Mouse (Mus musculus) olfactory bulb, adult 2 months (tissue): ENCODE measurements around the gene Calm3. TPM values are rescaled to one million over a fixed set of nuclear protein-coding genes. Genes with fewer than 3 reads are reported as not detected.
"Not testable (repeated sequence)": the region's sequence is repeated elsewhere in the genome, so short reads cannot be mapped to it uniquely, and the experiment has no call there.

Experiments
- H3K27ac ChIP-seq: fragments of 200-500 bp; 2 replicates; pipeline ENCODE4 v1.5.1; 2012; ENCODE audit warnings: low read depth, low read length; ENCODE audit not compliant: insufficient read depth
- H3K4me1 ChIP-seq: fragments of 200-500 bp; 2 replicates; pipeline ENCODE4 v1.6.1; 2012; ENCODE audit warnings: low read length; ENCODE audit not compliant: control insufficient read depth, insufficient read depth
- H3K4me3 ChIP-seq: fragments of 200-500 bp; 2 replicates; pipeline ENCODE4 v1.5.1; 2012; ENCODE audit warnings: mild to moderate bottlenecking, low read depth, low read length, moderate library complexity; ENCODE audit not compliant: insufficient read depth
- CTCF ChIP-seq: fragments of 200-500 bp; IDR thresholded peaks from 2 replicates; pipeline ENCODE4 v1.5.1; 2012; ENCODE audit warnings: low read depth, mild to moderate bottlenecking, low read length, moderate library complexity; ENCODE audit not compliant: insufficient read depth
- POLR2A ChIP-seq: fragments of 200-500 bp; IDR thresholded peaks from 2 replicates; pipeline ENCODE4 v1.6.1; 2012; ENCODE audit warnings: mild to moderate bottlenecking, low read depth, low read length, moderate library complexity; ENCODE audit not compliant: insufficient read depth
- WGBS: fragments of 180-500 bp; shearing (Covaris S2); methylation state at CpG from one replicate; pipeline ENCODE4 v1.1.7; 2018; 5-methylcytosine and 5-hydroxymethylcytosine counted together
- polyA plus RNA-seq: library from polyadenylated mRNA; stranded (reverse); fragments of >200 nt; gene quantifications from 2 replicates; pipeline ENCODE4 v1.2.4, GENCODE M21; 2012; ENCODE audit warnings: low replicate concordance; ENCODE audit not compliant: missing spikeins, insufficient read depth, insufficient read length

The Calm3 gene
- 1,020 and 1,388 TPM in 2 replicates for polyA plus RNA-seq

GRCm38 (mm10) chr7:16924037-16924834 lies at the start of gene Calm3:
TSS of gene Calm3 (minus strand) at chr7:16924114.
- WGBS: 1% methylated on average over 64 of the region's 64 CpGs
- Histone ChIP-seq H3K27ac (peak within 1 kb of the TSS; percentile 100), H3K4me1 (peaks cover 33% of the 10 kb centered on the region), H3K4me3 (peak within 1 kb of the TSS; percentile 89)
- no peak for TF ChIP-seq CTCF
- 0 out of 2 replicates have a peak, but pooled peaks have one; percentile 15 for TF ChIP-seq POLR2A

GRCm38 (mm10) chr7:16971160-16971559 lies 47.2 kb upstream of the Calm3 start:
- Histone ChIP-seq H3K4me3 (no peak overlapping the region), H3K4me1 (no peaks in the 10 kb centered on the region), H3K27ac (no peak overlapping the region)
- TF ChIP-seq POLR2A (no peak), CTCF (no peak)
- 94% methylated on average over 3 of the region's 3 CpGs for WGBS

- H3K4me3 ChIP-seq: no peak overlapping the region
- TF ChIP-seq CTCF (no peak), POLR2A (no peak)
- H3K27ac ChIP-seq: no peak overlapping the region
- H3K4me1 ChIP-seq: no peaks in the 10 kb centered on the region
- WGBS: 82% methylated on average over 6 of the region's 6 CpGs
Measured at GRCm38 (mm10) chr7:16968414-16968813, 44.5 kb upstream of the Calm3 start.

GRCm38 (mm10) chr7:16961678-16962077 lies 37.8 kb upstream of the Calm3 start:
- Histone ChIP-seq H3K4me1 (peaks cover 42% of the 10 kb centered on the region), H3K4me3 (peak overlapping the region; percentile 66; the same call in 1 of the 2 replicates), H3K27ac (no peak overlapping the region)
- 73% methylated on average over 5 of the region's 5 CpGs for WGBS
- TF ChIP-seq CTCF: no peak
- no peak for TF ChIP-seq POLR2A

GRCm38 (mm10) chr7:16959539-16960187 lies 35.7 kb upstream of the Calm3 start, which contains the start of gene Pnmal1:
TSS of gene Pnmal1 (plus strand) at chr7:16959679.
- H3K4me1 ChIP-seq: peaks cover 49% of the 10 kb centered on the region
- 11% methylated on average over 17 of the region's 17 CpGs for WGBS

GRCm38 (mm10) chr7:16956410-16957265 lies 32.7 kb upstream of the Calm3 start:
- no peak overlapping the region for H3K4me3 ChIP-seq
- WGBS: 27% methylated on average over 15 of the region's 15 CpGs
- peaks cover 39% of the 10 kb centered on the region for H3K4me1 ChIP-seq
- peak overlapping the region; percentile 95 for H3K27ac ChIP-seq
- TF ChIP-seq POLR2A (no peak), CTCF (no peak)

More at GRCm38 (mm10) chr7:16959539-16960187, 35.7 kb upstream of the Calm3 start, which contains the start of gene Pnmal1:
- no peak for TF ChIP-seq CTCF
- peak; percentile 38; the same call in 1 of the 2 replicates for TF ChIP-seq POLR2A
- Histone ChIP-seq H3K27ac (peak within 1 kb of the TSS; percentile 91), H3K4me3 (peak within 1 kb of the TSS; percentile 66)

GRCm38 (mm10) chr7:16955712-16956111 lies 31.8 kb upstream of the Calm3 start:
- Histone ChIP-seq H3K4me1 (peaks cover 30% of the 10 kb centered on the region), H3K27ac (no peak overlapping the region), H3K4me3 (no peak overlapping the region)
- WGBS: 43% methylated on average over 4 of the region's 4 CpGs
- TF ChIP-seq POLR2A (no peak), CTCF (no peak)

- H3K27ac ChIP-seq, H3K4me3 ChIP-seq: not testable (repeated sequence)
- WGBS: 76% methylated on average over 2 of the region's 2 CpGs
- peaks cover 31% of the 10 kb centered on the region for H3K4me1 ChIP-seq
Measured at GRCm38 (mm10) chr7:16953776-16954175, 29.9 kb upstream of the Calm3 start.
